Mouse (Mus musculus) heart, postnatal 36 days (tissue): ENCODE results near the gene Inha. TPM values are rescaled to one million over a fixed set of nuclear protein-coding genes. Genes with fewer than 3 reads are reported as not detected.

Source experiments
- DNase-seq, 2 experiments: peaks; one replicate each; pipeline ENCODE4 v3.0.0; 2021 to 2022
- intact Hi-C: fragments of 180-260 bp; cut with DNase I; formaldehyde crosslinking; loops from one replicate; pipeline ENCODE4 v1.15.1; 2025
- total RNA-seq, 2 experiments: library from RNA; stranded (reverse); gene quantifications; 2 replicates each; pipeline ENCODE4 v1.2.3; 2021

The Inha gene
- total RNA-seq, 2 experiments from 2014 or later = 3.6 TPM

DNA sequence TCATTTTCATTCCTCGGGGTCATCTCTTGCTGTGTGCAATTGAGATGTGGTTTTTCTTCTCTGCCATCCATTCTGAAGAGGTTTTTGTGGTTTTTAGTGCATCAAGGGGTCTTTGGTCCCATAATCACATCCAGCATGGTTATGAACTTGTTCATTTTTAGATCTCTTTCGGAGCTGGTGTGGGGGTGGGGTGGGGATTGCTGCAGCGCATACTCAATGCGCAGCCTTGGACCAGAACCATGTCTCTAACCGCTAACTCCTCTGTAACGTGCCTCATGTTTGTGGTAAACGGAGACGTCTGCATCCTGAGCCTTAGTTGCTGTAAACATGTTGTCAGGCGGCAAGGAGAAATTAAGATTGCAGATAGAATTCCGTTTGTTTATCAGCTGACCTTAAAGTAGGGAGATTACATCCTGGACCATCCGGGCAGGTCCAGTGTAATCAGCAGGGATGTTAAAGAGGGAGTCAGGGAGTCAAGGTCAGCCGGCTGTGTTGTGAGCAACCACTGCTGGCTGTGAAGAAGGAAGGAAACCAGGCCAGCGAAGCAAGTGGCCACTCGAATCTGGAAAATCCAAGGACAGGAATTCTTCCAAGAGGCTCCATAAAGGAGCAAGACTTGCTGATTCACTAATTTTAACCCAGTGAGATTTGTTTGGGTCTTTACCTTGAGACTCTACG, 10.0 kb downstream of the Inha start:
- intact Hi-C loops = no loop called here
- no peak for DNase-seq

DNA sequence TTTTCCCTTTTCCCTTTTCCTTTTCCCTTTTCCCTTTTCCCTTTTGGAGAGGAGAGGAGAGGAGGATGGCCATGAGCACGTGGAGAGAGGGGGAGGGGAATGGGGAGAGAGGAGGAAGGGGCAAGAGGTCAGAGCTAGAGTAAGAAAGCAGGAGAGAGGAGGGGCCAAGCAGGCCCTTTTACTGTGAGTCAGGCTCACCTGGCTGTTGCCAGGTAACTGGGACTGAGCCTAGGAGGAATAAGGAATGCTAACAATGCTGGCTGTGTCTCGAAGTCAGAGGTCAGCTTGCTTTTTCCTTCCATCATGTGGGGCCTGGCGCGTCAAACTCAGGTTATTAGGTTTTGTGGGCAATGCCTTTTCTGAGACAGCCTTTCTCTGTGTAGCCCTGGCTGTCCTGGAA, 11.1 kb downstream of the Inha start:
- intact Hi-C loops = no loop called here

DNA sequence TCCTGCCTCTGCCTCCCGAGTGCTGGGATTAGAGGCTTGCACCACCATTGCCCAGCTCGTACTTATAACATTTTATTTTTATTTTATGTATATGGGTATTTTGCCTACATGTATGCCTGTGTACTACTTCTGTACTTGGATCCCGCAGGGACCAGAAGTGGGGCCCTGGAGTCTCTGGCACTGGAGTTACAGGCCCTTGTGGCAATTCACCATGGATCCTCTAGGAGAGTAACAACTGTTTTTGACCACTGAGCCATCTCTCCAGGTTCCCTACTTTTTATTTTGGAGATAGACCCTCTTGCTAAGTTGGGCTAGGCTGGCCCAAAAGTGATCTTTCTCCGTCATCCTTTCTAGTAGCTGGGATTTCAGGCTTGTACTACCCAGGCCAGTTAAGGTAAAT, 11.6 kb downstream of the Inha start:
- DNase-seq = no peak
- intact Hi-C loops = no loop called here

More for the DNA sequence above, 11.1 kb downstream of the Inha start:
- no peak for DNase-seq

DNA sequence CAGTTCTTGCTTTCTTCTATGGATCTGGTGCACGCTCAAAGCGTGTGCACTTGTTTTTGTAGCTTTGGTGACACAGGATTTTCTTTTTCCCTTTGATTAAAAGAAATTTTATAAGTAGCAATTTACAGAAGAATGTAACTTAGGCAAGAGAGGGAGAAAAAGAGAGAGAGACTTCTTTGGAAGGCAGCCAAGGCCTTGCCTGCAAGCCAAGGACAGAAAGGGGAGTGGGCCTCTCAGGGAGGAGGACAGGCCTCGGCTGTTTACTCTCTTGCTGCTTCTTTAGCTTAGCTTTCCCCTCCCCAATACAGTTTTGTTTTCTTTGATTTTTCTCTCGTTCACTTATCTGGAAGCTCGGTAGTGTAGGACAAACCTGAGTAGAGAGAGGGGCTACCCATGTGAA, 12.7 kb downstream of the Inha start:
- no peak for DNase-seq
- intact Hi-C loops = no loop called here

- intact Hi-C loops = loop anchor here (5.0 kb wide), 1 partner anchor 44 kb away; the partner anchor contains the start of genes Chpf and Tmem198
- peak; percentile 91 to 95 for DNase-seq
Observed at GRCm38 (mm10) chr1:75521321-75522031, 14.6 kb downstream of the Inha start, which contains the start of gene Stk11ip. Gene Stk11ip, plus strand, starts transcription at chr1:75521529.

DNA sequence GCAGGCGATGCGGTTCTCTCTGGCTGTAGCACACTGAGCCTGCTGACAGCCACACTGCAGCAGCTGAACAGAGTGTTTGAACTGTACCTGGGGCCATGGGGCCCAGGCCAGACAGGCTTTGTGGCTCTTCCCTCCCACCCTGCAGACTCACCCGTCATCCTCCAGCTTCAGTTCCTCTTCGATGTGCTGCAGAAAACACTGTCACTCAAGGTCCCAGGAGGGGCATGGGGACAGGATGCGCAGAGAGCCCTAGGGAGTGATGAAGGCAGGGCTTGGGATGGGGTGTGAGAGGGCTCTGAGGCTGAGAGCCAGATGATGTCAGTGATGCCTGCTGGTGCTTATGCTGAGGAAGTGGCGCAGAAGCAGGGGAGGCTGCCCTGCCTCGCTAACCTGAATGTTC, 17.8 kb downstream of the Inha start:
- no peak for DNase-seq
- intact Hi-C loops = loop anchor here (5.0 kb wide), 1 partner anchor 47 kb away; the partner anchor contains the start of genes Chpf and Tmem198

DNA sequence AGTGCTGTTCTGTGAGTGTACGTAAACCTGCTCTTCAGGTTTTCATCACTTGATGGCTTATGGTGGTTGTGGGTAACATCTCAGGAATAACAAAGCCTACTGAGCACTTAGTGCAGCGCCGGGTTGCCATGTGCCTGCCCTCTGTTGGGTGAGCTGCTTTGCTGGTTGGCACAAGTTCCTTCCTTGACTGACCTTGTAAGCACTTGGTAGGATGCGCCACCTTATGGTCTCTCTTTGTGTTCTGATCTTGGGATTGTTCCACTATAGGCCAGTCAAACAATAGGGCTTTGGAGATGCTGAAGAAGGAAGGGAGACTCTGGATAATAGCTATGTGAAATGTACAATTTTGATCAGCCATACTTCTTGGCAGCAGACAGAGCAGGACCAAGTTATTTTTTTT, 23.7 kb downstream of the Inha start:
- intact Hi-C loops = loop anchor here (2.0 kb wide), 1 partner anchor 36 kb away; no protein-coding TSS in a partner anchor
- DNase-seq = no peak

DNA sequence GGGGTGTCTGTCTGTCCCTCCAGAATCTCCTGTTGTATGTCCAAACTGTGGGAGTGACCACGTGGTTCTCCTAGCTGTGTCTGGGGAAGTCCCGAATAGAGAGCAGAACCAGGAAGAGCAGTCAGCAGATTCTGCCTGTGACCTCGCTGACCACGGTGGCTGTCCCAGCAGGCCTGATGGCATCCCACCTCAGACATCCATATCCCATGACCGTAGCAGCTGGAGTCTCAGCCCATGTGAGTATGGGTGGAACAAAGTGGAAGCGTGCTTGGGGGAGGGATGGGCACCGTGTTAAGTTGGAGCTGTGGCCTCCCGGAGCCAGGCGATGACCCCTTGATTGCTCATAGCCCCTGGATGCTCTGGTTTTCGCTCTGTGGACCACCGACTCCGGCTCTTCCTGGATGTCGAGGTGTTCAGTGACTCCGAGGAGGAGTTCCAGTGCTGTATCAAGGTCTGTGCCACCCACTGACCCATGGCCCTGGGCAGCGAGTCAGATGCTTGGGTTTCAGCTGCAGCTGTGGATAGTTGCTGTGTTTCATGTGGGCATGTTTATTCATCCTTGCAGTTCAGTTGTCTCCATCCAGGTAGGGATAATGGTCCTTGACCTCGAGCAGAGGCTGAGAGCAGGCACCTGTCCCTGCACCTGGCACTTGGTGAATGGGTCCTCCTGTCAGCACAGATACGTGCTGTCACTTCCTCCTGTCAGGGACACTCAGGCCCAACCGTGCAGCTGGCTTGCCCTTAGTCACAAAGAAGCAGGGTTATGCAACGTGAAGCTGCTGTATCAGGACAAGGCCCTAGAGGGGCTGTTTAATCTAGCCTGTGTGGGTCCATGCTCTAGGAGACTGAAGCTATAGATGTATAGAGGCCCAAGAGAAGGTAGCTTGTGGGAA, 25.6 kb downstream of the Inha start:
- intact Hi-C loops = no loop called here
- DNase-seq = no peak

GRCm38 (mm10) chr1:75533325-75534252, 26.7 kb downstream of the Inha start:
- intact Hi-C loops = no loop called here
- DNase-seq = no peak

DNA sequence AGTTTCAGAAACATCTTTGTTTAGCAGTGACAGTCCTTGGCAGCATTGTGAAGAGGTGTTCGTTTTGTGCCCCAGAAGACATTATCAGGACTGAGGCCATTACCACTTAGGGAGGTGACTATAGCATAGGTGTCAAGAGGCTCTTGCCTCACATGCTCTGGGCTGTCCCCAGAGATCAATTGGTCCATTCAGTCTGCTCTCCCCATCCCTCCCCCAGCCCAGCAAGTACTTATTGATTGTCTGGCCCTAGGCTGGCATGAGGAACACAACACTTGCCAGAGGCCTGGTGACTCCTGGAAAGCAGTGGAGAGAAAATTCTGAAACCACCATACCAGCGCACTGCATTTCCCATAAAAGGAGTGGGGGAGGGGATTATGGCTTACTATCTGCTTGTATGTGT, 30.7 kb downstream of the Inha start:
- no peak for DNase-seq
- intact Hi-C loops = no loop called here

DNA sequence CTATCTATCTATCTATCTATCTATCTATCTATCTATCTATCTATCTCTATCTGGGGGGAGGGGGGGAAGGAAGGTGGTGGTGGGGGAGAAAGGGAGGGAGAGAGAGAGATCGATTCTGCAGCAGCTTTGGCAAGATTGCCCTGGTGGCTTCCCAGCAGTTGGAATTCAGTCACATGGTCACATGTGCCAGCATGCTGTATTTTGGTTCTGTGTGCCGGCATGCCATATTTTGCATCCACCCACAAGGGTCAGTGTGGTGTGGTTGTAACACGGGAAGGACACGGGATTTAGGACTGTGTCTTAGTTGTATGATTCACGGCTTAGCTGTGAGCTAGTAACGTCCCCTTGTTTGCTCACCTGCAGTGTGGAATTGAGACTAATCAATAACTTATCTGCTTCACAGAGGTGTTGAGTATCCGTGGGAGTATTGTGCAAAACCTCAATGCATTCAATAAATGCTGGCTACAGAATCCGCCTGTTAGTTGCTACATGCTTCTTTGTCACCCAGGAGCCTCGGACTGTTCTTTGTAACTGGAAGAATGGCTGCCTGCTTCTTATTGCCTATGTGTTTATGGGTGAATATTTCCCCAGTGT, 31.8 kb downstream of the Inha start:
- no peak for DNase-seq
- intact Hi-C loops = no loop called here

GRCm38 (mm10) chr1:75541496-75541895, 34.6 kb downstream of the Inha start:
- DNase-seq = no peak
- intact Hi-C loops = no loop called here

DNA sequence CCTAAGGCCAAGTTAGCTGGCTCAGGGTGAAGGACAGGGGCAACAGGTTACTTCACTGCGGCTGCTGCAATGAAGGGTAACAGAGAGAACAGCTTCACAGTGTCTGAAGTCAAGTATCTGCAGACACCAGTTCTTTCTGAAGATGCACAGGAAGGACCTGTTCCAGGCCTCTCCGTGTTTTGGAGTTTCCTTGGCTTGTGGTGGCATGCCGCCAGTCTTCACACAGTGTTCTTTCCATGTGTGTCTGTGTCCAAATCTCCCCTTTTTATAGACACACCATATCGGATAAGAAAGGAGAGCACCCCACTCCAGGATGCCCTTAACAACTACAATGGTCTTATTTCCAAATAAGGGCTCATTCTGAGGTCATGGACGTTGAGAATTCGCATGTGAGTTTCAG, 37.5 kb downstream of the Inha start:
- intact Hi-C loops = no loop called here

DNA sequence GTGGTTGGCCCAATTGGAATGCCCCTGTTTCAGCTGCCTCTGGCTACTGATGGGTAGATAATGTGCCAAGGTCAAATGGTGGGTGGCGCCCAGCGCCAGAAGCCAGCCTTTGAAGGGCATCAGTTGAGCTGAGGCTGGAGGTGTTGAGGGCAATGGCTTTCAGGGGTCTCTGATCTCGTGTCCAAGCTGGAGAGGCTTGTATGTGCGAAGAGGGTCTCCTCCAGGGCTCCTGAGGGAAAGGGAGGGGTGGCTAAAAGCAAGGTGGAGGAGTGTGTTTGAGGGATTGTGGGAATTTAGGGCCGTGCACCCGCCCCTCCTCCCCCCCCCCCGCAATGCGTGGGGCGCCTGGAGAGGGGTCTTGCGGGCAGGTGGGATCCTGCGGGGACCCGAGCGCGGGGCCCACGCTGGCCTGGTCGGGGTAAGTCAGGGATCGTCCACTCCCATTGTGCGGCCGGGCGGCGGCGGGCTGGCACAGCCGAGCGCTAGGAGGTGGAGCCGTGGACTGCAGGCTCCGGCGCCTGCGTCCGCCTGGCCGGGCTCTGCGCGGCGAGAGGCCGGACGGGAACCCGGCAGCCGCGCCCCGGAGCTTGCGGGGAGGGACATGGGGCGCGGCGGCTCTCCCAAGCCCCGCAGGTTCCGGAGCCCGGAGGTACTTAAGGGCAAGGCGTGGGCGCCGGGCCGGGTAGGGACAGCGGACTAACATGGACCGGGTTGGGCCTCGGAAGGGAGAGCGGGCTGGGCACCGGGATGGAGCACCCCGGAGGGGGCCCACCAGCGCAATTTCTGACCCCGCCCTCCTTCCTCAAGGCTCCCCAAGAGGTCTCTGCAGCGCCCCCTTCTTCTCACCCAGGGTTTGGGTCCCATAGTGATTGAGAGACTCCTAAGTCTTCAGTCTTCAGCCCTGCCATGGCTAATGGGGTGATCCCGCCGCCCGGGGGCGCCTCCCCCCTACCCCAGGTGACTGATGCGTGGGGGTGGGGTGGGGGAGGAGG, 39.4 kb downstream of the Inha start, which contains the start of gene Slc4a3:
TSS of gene Slc4a3 (plus strand) at position 302 of the 992 bp plus-strand sequence.
- intact Hi-C loops = no loop called here
- peak; percentile 59 to 75 for DNase-seq

More for the DNA sequence above, 37.5 kb downstream of the Inha start:
- no peak for DNase-seq

DNA sequence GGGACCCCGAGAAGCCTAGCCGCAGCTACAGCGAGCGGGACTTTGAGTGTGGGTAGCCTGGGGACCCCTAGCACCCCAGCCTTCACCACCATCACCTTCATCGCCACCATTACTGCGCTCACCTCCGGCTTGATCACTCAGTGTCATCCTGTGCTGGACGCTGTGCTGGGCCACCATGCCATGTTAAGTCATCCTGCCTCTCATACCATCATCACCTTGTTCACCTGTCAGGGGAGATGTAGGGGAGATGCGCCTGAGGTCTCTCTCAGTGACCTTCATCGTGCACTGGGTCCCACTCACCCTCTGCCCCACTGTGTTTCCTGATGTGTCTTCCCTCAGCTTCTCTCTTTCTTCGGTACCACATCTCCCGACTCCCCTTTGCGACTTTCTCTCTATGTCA, 40.5 kb downstream of the Inha start:
- intact Hi-C loops = no loop called here
- DNase-seq = no peak

- no peak for DNase-seq
- intact Hi-C loops = loop anchor here (2.0 kb wide), 1 partner anchor 41 kb away; the partner anchor contains the start of genes Inha and Obsl1
Observed at GRCm38 (mm10) chr1:75548083-75548482, 41.2 kb downstream of the Inha start.

- DNase-seq = no peak
- intact Hi-C loops = loop anchor here (2.0 kb wide), 1 partner anchor 42 kb away; the partner anchor contains the start of genes Inha and Obsl1
Observed at GRCm38 (mm10) chr1:75548871-75549270, 42.0 kb downstream of the Inha start.
